Mouse (Mus musculus) lung, adult 2 months (tissue): ENCODE measurements around the gene Prdx1. TPM values are rescaled to one million over a fixed set of nuclear protein-coding genes. Genes with fewer than 3 reads are reported as not detected.

Source experiments
- DNase-seq: peaks from one replicate; pipeline ENCODE4 v3.0.0; 2022
- H3K4me1 ChIP-seq: fragments of 200-500 bp; 2 replicates; pipeline ENCODE4 v1.6.1; 2011; ENCODE audit warnings: low read length; ENCODE audit not compliant: control insufficient read depth, insufficient read depth
- H3K4me3 ChIP-seq: fragments of 200-500 bp; replicated peaks from 2 replicates; pipeline ENCODE3; 2011; ENCODE audit warnings: low read depth, mild to moderate bottlenecking, control low read depth, low read length; ENCODE audit errors: extremely low read depth
- CTCF ChIP-seq: fragments of 200-500 bp; IDR thresholded peaks from 2 replicates; pipeline ENCODE4 v1.5.1; 2011; ENCODE audit warnings: mild to moderate bottlenecking, low read length, control low read depth; ENCODE audit not compliant: insufficient read depth
- POLR2A ChIP-seq: fragments of 200-500 bp; IDR thresholded peaks from 2 replicates; pipeline ENCODE4 v1.6.1; 2011; ENCODE audit warnings: low read depth, mild to moderate bottlenecking, control low read depth, low read length, borderline replicate concordance; ENCODE audit errors: extremely low read depth
- WGBS: fragments of 180-500 bp; shearing (Covaris S2); methylation state at CpG from one replicate; pipeline ENCODE4 v1.1.7; 2018; 5-methylcytosine and 5-hydroxymethylcytosine counted together
- polyA plus RNA-seq: library from polyadenylated mRNA; depleted of rRNA; stranded (reverse); fragments of >200 nt; gene quantifications from 2 replicates; pipeline ENCODE4 v1.2.3, GENCODE M21; 2012

Gene Prdx1
- polyA plus RNA-seq, 1 experiment: 179 TPM

DNA sequence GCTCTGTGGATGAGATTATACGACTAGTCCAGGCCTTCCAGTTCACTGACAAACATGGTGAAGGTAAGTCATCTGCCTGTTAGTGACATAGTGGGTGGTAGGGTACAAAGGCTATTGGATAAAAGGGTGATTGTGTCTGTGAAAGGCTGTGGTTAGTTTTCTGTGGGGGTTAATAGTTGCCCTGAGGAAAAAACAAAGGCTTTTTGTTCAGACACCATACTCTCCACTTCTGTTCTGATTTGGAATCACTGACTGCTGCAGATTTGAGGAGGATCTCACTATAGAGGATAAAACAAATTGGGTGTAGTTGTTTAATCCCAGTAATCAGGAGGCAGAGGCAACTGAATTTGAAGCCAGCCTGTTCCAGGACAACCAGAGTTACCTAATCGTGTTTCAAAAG lies 8.4 kb downstream of the Prdx1 start:
- 81% methylated on average over 2 of the region's 2 CpGs for WGBS
- Histone ChIP-seq H3K4me3 (no peak overlapping the region), H3K4me1 (peaks cover 5% of the 10 kb centered on the region)
- TF ChIP-seq CTCF (no peak), POLR2A (no peak)
- DNase-seq: no peak

DNA sequence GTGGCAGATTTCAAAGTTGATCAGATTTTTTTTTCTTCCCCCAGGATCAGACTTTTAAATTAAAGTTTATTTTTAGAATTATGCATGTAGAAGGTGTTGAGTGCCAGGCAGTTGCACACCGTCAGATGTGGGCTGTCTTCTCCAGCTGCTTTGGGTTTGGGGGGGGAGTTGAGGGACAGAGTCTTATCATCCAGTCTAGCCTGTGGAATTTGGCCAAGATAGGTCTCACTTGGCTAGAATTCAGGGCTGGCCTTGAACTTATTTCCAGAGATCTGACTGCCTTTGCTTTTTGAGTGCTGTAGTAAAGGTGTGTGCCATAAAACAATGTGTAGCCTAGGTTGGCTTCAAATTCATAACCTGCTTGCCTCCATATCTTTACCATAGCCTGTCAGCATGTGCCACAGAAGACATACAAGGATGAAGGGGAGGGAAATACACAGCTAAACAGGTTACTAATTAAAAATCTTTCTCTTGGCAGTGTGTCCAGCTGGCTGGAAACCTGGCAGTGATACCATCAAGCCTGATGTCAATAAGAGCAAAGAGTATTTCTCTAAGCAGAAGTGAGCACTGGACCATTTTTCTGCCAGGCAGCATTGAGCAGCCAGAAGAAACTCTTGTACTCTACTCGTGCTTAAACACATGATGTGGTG lies 13.5 kb downstream of the Prdx1 start:
- WGBS: 48% methylated on average over 2 of the region's 2 CpGs
- TF ChIP-seq POLR2A (no peak), CTCF (no peak)
- DNase-seq: no peak
- H3K4me3 ChIP-seq: no peak overlapping the region
- 0 out of 2 replicates have a peak, but pooled peaks cover 3% of the 10 kb centered on the region for H3K4me1 ChIP-seq

- WGBS: 87% methylated on average over 1 of the region's 1 CpGs
- Histone ChIP-seq H3K4me3 (no peak overlapping the region), H3K4me1 (0 out of 2 replicates have a peak, but pooled peaks cover 3% of the 10 kb centered on the region)
- TF ChIP-seq POLR2A (no peak), CTCF (no peak)
- DNase-seq: no peak
Observed at GRCm38 (mm10) chr4:116700964-116701363, 15.6 kb downstream of the Prdx1 start.

DNA sequence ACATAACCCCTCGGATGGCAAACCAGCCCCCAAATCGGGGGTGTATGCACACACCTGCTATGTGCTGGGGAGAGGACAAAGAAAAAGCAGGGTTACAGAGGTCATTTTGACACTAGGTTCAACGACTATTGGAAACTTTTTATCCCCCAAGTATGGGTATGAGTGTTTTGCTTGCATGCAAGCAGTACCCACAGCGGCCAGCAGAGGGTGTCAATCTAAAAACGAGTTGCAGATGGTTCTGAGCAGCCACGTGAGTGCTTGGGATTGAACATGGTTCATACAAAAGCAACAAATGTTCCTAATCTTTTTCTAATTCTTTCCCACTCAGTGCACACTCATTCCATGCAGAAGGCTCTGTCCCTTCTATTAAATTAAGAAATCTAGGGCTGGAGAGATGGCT lies 18.5 kb downstream of the Prdx1 start:
- TF ChIP-seq CTCF: peak; percentile 81
- no peak for TF ChIP-seq POLR2A
- DNase-seq: peak; percentile 74
- Histone ChIP-seq H3K4me3 (no peak overlapping the region), H3K4me1 (peaks cover 4% of the 10 kb centered on the region; the same call in 1 of the 2 replicates)
- WGBS: 30% methylated on average over 6 of the region's 6 CpGs

- no peak for DNase-seq
- 8% methylated on average over 9 of the region's 9 CpGs for WGBS
- Histone ChIP-seq H3K4me3 (peak overlapping the region; percentile 89), H3K4me1 (peaks cover 2% of the 10 kb centered on the region; the same call in 1 of the 2 replicates)
- no peak for TF ChIP-seq CTCF
- no peak for TF ChIP-seq POLR2A
Observed at GRCm38 (mm10) chr4:116707666-116708065, 22.3 kb downstream of the Prdx1 start.

- WGBS: under 1% methylated on average over 29 of the region's 29 CpGs
- DNase-seq: peak; percentile 81
- peak within 1 kb of the TSS; percentile 89 for H3K4me3 ChIP-seq
- TF ChIP-seq CTCF (no peak), POLR2A (peak; percentile 51; the same call in 1 of the 2 replicates)
- H3K4me1 ChIP-seq: peaks cover 2% of the 10 kb centered on the region; the same call in 1 of the 2 replicates
Observed at GRCm38 (mm10) chr4:116708201-116708764, 22.9 kb downstream of the Prdx1 start, which contains the start of the genes Mmachc and Ccdc163. Gene Mmachc (minus strand): TSS chr4:116708406. Gene Ccdc163 (plus strand): TSS chr4:116708509.

- no peak for TF ChIP-seq CTCF
- TF ChIP-seq POLR2A: no peak
- no peak for DNase-seq
- peak overlapping the region; percentile 54 for H3K4me3 ChIP-seq
- H3K4me1 ChIP-seq: peaks cover 2% of the 10 kb centered on the region; the same call in 1 of the 2 replicates
- 4% methylated on average over 9 of the region's 9 CpGs for WGBS
Observed at GRCm38 (mm10) chr4:116708791-116709390, 23.5 kb downstream of the Prdx1 start.

GRCm38 (mm10) chr4:116710154-116710553 lies 24.8 kb downstream of the Prdx1 start:
- Histone ChIP-seq H3K4me1 (peaks cover 2% of the 10 kb centered on the region; the same call in 1 of the 2 replicates), H3K4me3 (no peak overlapping the region)
- no peak for DNase-seq
- no peak for TF ChIP-seq CTCF
- no peak for TF ChIP-seq POLR2A
- WGBS: 87% methylated on average over 2 of the region's 2 CpGs

- no peak for DNase-seq
- Histone ChIP-seq H3K4me1 (peaks cover 2% of the 10 kb centered on the region; the same call in 1 of the 2 replicates), H3K4me3 (no peak overlapping the region)
- WGBS: 86% methylated on average over 1 of the region's 1 CpGs
- TF ChIP-seq CTCF: no peak
- no peak for TF ChIP-seq POLR2A
Observed at GRCm38 (mm10) chr4:116712536-116712935, 27.2 kb downstream of the Prdx1 start.
